Mouse (Mus musculus) cerebellum, adult 2 months (tissue): ENCODE data around the gene Fam92b. TPM values are rescaled to one million over a fixed set of nuclear protein-coding genes. Genes with fewer than 3 reads are reported as not detected.
A peak's percentile ranks its signal among the peaks of the same experiment; 100 is the strongest.

Source experiments
- DNase-seq, 2 experiments: peaks; one replicate each; pipeline ENCODE4 v3.0.0; 2021
- H3K27ac ChIP-seq: fragments of 200-500 bp; 2 replicates; pipeline ENCODE4 v1.5.1; 2012; ENCODE audit warnings: low read length, control low read depth, inconsistent platforms; ENCODE audit not compliant: insufficient read depth
- H3K27me3 ChIP-seq: fragments of 200-500 bp; 2 replicates; pipeline ENCODE4 v1.6.1; 2012; ENCODE audit warnings: inconsistent platforms, mild to moderate bottlenecking, low read length, moderate library complexity; ENCODE audit not compliant: control insufficient read depth, insufficient read depth
- H3K4me1 ChIP-seq: fragments of 200-500 bp; 2 replicates; pipeline ENCODE4 v1.6.1; 2011; ENCODE audit warnings: low read length; ENCODE audit not compliant: control insufficient read depth, insufficient read depth
- H3K4me3 ChIP-seq: fragments of 200-500 bp; replicated peaks from 2 replicates; pipeline ENCODE3; 2011; ENCODE audit warnings: mild to moderate bottlenecking, low read depth, low read length, control low read depth; ENCODE audit not compliant: insufficient read depth
- CTCF ChIP-seq: fragments of 200-500 bp; IDR thresholded peaks from 2 replicates; pipeline ENCODE4 v1.5.1; 2011; ENCODE audit warnings: low read depth, mild to moderate bottlenecking, control low read depth, low read length, moderate library complexity, borderline replicate concordance; ENCODE audit not compliant: insufficient read depth
- POLR2A ChIP-seq: fragments of 200-500 bp; IDR thresholded peaks from 2 replicates; pipeline ENCODE4 v1.6.1; 2011; ENCODE audit warnings: low read length, control low read depth, borderline replicate concordance; ENCODE audit not compliant: insufficient read depth
- WGBS: fragments of 180-500 bp; shearing (Covaris S2); methylation state at CpG from one replicate; pipeline ENCODE4 v1.1.7; 2018; 5-methylcytosine and 5-hydroxymethylcytosine counted together
- polyA plus RNA-seq: library from polyadenylated mRNA; depleted of rRNA; stranded (reverse); fragments of >200 nt; gene quantifications from 2 replicates; pipeline ENCODE4 v1.2.3, GENCODE M21; 2012

The Fam92b gene
- polyA plus RNA-seq, 1 experiment = 1.8 TPM

GRCm38 (mm10) chr8:120143911-120144651 is 33.2 kb downstream of the Fam92b start:
- no peak for DNase-seq
- Histone ChIP-seq H3K27ac (peak overlapping the region; percentile 90), H3K27me3 (no peaks in the 10 kb centered on the region), H3K4me1 (peaks cover 56% of the 10 kb centered on the region), H3K4me3 (no peak overlapping the region)
- TF ChIP-seq CTCF = no peak
- no peak for TF ChIP-seq POLR2A
- WGBS = 13% methylated on average over 15 of the region's 15 CpGs

GRCm38 (mm10) chr8:120140769-120141168 is 36.5 kb downstream of the Fam92b start:
- no peak for DNase-seq
- TF ChIP-seq POLR2A (no peak), CTCF (no peak)

GRCm38 (mm10) chr8:120138958-120139357 is 38.3 kb downstream of the Fam92b start:
- H3K27me3 ChIP-seq = no peaks in the 10 kb centered on the region
- H3K4me3 ChIP-seq = no peak overlapping the region
- no peak overlapping the region for H3K27ac ChIP-seq
- peaks cover 69% of the 10 kb centered on the region for H3K4me1 ChIP-seq
- no peak for DNase-seq
- no peak for TF ChIP-seq CTCF
- TF ChIP-seq POLR2A = no peak
- WGBS = 98% methylated on average over 2 of the region's 2 CpGs

More at GRCm38 (mm10) chr8:120140769-120141168, 36.5 kb downstream of the Fam92b start:
- 57% methylated on average over 3 of the region's 3 CpGs for WGBS
- no peak overlapping the region for H3K4me3 ChIP-seq
- H3K27me3 ChIP-seq = no peaks in the 10 kb centered on the region
- H3K4me1 ChIP-seq = peaks cover 72% of the 10 kb centered on the region
- no peak overlapping the region for H3K27ac ChIP-seq

GRCm38 (mm10) chr8:120136618-120137017 is 40.6 kb downstream of the Fam92b start:
- H3K27ac ChIP-seq = peak overlapping the region; percentile 75
- no peaks in the 10 kb centered on the region for H3K27me3 ChIP-seq
- DNase-seq = peak; percentile 68 to 76
- H3K4me1 ChIP-seq = peaks cover 77% of the 10 kb centered on the region
- 7% methylated on average over 7 of the region's 7 CpGs for WGBS
- peak; percentile 15; the same call in 1 of the 2 replicates for TF ChIP-seq CTCF
- no peak for TF ChIP-seq POLR2A
- no peak overlapping the region for H3K4me3 ChIP-seq

- H3K27me3 ChIP-seq = no peaks in the 10 kb centered on the region
- H3K4me3 ChIP-seq = no peak overlapping the region
- peaks cover 79% of the 10 kb centered on the region for H3K4me1 ChIP-seq
- DNase-seq = no peak
- H3K27ac ChIP-seq = peak overlapping the region; percentile 75
- no peak for TF ChIP-seq CTCF
- no peak for TF ChIP-seq POLR2A
- 81% methylated on average over 7 of the region's 7 CpGs for WGBS
These were observed 41.6 kb downstream of the Fam92b start for GRCm38 (mm10) chr8:120135687-120136086.

GRCm38 (mm10) chr8:120133169-120133568 is 44.1 kb downstream of the Fam92b start:
- WGBS = 12% methylated on average over 7 of the region's 7 CpGs

GRCm38 (mm10) chr8:120131158-120131557 is 46.1 kb downstream of the Fam92b start:
- H3K27ac ChIP-seq = peak overlapping the region; percentile 92
- no peak overlapping the region for H3K4me3 ChIP-seq
- peaks cover 81% of the 10 kb centered on the region for H3K4me1 ChIP-seq
- peak in 1 of 2 experiments; percentile 37 for DNase-seq
- no peaks in the 10 kb centered on the region for H3K27me3 ChIP-seq
- no peak for TF ChIP-seq CTCF
- no peak for TF ChIP-seq POLR2A
- 29% methylated on average over 8 of the region's 8 CpGs for WGBS

More at GRCm38 (mm10) chr8:120133169-120133568, 44.1 kb downstream of the Fam92b start:
- peak overlapping the region; percentile 85 for H3K27ac ChIP-seq
- H3K4me3 ChIP-seq = no peak overlapping the region
- DNase-seq = peak; percentile 91 to 97
- peaks cover 79% of the 10 kb centered on the region for H3K4me1 ChIP-seq
- no peaks in the 10 kb centered on the region for H3K27me3 ChIP-seq
- TF ChIP-seq CTCF = peak; percentile 62; the same call in 1 of the 2 replicates
- peak; percentile 46; the same call in 1 of the 2 replicates for TF ChIP-seq POLR2A

- 48% methylated on average over 4 of the region's 4 CpGs for WGBS
- TF ChIP-seq CTCF (no peak), POLR2A (no peak)
These were observed 47.7 kb downstream of the Fam92b start for GRCm38 (mm10) chr8:120129547-120129946.

More at GRCm38 (mm10) chr8:120129547-120129946, 47.7 kb downstream of the Fam92b start:
- Histone ChIP-seq H3K4me1 (peaks cover 75% of the 10 kb centered on the region), H3K27me3 (no peaks in the 10 kb centered on the region), H3K27ac (peak overlapping the region; percentile 67), H3K4me3 (no peak overlapping the region)
- DNase-seq = no peak
